Mouse (Mus musculus) heart, postnatal 4 days (tissue): ENCODE measurements at regions not wholly inside any gene's neighbourhood (a gene's known extent, or its start where the extent isn't known, plus 50 kb on each side); places are given as distances from the start of the nearest gene placed in this dataset.
A peak's percentile ranks its signal among the peaks of the same experiment; 100 is the strongest.

Experiments used
- DNase-seq: peaks from one replicate; pipeline ENCODE4 v3.0.0; 2021

GRCm38 (mm10) chr16:9354331-9355030 lies 524.6 kb downstream of the 1810013L24Rik start:
- DNase-seq, result no peak

GRCm38 (mm10) chr16:9358651-9359050 lies 528.8 kb downstream of the 1810013L24Rik start:
- DNase-seq, result no peak

DNA sequence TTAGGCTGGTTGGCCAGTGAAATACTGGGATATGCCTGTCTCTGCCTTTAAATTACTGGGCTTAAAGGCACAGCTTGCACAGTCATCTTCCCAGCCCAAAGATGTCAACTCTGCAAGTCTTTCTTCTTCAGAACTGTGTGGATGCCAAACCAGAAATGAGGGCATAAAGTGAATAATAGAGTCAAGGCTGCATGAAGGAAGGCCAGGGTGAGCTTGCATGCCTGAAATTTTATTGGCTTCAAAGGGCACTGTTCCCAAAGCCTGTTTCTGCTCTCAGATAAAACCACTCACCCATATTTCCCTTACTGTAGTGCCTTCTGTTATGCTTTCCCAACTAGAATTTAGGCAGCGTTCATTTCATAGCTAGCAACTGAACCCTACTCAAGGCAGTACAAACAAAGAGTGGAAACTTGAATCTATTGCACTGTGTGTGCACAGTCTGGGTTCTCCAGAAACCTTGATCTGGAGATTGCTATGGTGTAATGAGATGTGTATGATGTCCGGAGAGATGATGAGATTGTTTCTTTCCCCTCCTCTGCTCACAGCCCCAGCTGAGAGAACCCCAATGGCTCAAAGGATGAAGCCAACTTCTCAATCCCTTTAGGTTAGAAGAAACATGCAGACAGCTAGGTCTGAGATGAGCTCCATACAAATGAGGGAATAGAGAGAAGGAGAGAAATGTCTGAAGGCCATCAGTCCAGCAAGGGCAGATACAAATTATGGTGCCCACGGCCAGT lies 529.7 kb downstream of the 1810013L24Rik start:
- DNase-seq, result no peak

GRCm38 (mm10) chr16:9360741-9361255 lies 530.9 kb downstream of the 1810013L24Rik start:
- DNase-seq, result no peak

DNA sequence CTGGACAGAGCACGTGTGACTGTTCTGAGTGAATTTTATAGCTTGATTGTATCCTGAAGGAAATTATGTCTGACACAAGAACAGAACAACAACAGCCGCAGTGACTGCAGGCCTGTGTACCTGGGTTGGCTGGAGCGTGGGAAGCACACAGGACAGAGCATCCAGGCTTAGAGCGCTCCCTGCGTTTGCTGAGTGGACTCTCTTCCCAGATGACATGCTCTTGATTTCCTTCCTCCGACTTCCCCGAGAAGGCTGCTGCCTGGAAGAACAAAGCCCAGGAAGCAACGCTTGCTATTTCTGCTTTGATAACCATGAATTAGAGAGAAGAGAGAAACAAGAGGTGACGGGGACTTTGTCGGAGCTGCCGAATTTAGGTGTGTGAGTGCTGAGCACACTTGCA lies 532.2 kb downstream of the 1810013L24Rik start:
- DNase-seq, result peak; percentile 5

GRCm38 (mm10) chr16:9364105-9364504 lies 534.2 kb downstream of the 1810013L24Rik start:
- DNase-seq, result no peak

DNA sequence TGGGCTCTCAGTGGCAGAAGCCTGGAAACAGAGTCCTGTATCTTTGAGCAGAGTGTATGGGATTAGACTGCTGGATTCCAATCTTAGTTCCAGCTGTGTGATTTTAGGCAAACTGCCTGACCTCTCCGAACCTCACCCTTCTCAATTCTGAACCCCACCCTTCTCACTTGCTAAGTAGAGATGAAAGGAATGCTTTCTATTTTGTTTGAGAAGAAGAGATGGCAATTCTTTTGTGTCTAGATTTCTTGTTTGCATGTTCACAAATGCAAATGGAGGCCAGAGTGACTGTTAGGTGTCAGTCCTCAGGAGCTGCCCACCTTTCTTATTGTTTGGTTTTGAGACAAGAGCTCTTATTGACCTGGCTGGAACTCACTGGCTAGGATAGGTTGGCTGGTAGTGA lies 561.1 kb downstream of the 1810013L24Rik start:
- no peak for DNase-seq

DNA sequence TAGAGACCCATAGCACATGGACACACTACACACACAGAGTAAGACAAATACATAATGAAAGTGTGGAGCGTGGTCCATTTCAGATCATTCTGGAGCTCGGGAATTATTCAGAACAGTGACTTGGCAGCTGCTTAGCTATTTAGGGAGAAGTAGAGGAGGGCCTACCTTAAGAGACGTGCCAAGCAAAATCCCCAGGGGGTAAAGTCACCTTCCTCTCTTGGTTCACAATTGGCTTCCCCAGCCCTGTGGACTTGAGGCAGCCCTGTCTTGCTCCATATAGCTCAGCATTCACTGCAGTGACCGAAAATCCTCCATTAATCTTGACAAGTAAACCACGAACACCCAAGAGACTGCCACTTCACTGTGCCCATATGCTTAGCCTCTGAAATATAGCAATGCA lies 574.8 kb downstream of the 1810013L24Rik start:
- DNase-seq, result peak; percentile 18

- DNase-seq, result no peak
These were observed 578.3 kb downstream of the 1810013L24Rik start for GRCm38 (mm10) chr16:9408196-9408595.

GRCm38 (mm10) chr16:9430509-9430908 lies 564.9 kb downstream of the Grin2a start:
- DNase-seq, result no peak

DNA sequence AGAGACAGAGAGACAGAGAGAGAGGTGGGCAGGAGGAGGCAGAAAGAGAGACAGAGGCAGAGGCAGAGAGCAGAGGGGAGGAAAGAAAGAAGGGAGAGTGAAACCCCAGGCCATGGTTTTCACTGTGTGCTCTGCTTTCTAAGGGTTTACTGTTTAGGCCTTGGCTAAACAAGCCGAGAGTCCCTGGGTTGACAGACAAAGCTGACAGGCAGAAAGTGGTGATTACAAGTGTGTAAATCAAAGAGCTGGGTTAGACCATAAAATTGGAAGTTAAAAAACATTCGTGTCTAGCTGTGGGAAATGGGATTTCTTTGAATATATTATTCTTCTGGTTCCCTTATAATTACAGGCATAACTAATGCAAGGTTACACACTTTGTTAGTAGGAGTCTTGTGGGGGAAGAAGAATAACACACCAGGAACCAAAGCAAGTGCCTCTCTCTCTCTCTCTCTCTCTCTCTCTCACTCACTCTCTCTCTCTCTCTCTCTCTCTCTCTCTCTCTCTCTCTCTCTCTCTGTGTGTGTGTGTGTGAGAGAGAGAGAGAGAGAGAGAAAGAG lies 556.0 kb downstream of the Grin2a start:
- DNase-seq, result no peak

DNA sequence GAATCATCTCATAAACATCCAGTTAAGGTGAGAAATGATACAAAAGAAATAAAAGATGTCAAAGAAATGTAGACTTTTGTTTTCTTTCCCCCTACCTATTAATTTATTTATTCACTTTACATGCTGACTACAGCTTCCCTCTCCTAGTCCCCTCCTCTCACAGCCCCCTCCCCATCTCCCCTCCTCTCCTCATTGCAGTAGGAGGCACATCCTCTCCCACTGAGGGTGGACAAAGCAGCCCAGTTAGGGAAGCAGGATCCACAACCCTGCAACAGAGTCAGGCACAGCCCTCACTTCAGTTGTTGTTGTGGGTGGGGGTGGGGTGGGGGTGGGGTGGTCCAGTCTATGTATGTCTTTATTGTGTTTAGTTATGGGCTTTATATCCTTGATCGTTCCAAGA lies 555.5 kb downstream of the Grin2a start:
- no peak for DNase-seq

DNA sequence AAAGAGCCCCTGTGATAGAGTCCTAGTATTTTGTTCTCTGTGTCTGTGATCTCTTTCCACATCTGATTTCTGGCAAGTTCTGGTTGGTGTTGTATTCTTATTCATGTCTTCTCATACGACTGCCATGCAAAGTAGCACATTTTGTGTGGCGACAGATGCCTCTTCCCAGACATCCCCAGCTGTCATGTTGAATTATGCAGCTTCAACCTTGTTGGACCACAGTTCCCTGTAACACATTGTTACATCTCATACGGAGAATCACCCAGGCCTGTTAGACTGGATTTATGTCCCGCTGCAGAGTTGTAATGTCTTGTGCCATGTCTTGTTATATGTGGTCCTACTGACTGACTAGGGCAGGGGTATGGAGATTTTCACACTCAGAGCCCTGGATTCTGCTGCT lies 543.3 kb downstream of the Grin2a start:
- no peak for DNase-seq

DNA sequence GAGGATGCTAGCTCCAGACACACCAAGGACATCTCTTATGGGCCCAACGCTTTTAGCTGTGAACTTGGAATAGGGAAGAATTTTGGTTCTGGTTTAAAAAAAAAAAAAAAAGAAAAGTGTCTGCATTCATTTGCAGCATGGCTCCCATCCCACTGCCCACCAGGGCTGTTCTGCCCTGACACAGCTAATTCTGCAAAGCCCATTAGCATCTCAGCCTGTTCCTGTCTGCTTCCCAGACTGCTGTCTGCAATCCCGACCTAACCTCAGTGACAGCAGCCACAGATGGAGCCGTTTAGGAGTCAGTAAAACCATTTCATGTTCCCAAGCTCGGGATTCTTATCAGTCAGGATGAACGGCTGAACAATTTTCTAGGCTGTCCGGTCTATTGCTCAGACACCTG lies 537.8 kb downstream of the Grin2a start:
- DNase-seq, result no peak

DNA sequence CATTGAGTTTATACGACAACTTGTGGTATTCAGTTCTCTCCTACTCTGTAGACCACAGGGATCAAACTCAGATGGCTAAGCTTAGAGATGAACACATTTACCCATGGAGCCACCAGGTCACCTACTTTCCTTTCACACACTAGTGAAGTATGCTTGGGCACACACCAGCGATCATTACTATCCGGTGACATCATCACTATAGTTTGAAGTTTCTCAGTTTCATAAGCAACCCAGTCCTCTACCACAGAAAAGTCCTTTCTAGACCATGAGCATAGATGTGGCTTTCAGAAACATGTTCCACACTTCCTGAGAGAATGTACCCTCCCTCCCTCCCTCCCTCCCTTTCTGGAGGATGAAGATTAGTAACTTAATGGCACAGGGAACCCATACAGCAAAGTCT lies 532.9 kb downstream of the Grin2a start:
- DNase-seq, result no peak

DNA sequence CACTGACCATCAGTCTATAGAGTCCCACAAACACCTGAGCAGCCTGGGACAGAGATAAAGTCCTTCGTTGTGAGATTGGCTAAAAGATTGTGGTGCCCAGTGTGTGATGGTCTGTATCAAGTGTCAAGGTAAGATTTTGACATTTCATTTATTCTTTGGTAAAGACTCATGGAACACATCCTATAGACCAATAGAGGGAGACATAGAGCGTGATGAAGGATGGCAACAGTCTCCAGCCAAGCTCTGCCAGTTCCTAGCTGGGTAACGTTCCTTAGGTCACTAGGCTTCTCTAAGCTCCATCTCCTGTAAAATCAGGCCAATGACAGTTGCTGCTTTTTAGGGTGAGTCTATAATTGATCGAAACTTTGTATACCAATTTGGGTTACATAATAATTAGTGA lies 526.0 kb downstream of the Grin2a start:
- DNase-seq, result no peak

GRCm38 (mm10) chr16:9485291-9485690 lies 510.1 kb downstream of the Grin2a start:
- no peak for DNase-seq

DNA sequence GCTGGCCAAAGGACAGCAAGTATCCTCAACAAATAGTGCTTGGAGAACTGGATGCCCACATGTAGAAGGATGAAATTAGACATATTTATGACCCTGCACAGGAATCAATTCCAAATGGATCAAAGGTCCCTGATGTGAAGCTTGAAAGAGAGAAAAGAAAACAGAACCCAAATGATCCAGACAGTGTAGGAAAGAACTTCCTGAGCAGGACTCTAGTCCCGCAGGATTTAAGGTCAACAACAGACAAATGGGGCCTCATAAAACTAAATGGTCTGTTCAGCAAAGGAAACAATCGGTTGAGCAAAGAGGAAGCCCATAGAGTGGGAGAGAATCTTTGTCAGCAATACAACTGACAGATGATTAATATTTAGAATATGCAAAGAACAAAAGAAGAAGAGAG lies 497.1 kb downstream of the Grin2a start:
- DNase-seq, result no peak

GRCm38 (mm10) chr16:9501713-9502112 lies 493.6 kb downstream of the Grin2a start:
- DNase-seq, result peak; percentile 58

DNA sequence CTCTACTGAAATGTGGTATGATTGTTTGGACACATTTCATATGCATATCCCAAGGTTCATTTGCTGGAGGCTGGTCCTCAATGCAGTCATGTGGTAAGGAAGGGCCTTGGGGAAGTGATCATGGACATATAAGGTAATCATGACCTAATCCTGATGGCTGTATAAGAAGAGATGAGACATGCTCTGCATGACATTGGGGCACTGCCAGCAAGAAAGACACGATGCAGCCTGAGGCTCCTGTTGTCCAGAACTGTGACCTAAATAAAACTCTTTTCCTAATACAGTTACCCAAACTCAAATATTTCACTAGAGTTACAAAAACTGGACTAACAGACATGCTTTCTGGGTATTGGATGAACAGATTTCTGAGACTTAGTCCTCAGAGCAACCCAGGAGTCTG lies 485.7 kb downstream of the Grin2a start:
- no peak for DNase-seq

DNA sequence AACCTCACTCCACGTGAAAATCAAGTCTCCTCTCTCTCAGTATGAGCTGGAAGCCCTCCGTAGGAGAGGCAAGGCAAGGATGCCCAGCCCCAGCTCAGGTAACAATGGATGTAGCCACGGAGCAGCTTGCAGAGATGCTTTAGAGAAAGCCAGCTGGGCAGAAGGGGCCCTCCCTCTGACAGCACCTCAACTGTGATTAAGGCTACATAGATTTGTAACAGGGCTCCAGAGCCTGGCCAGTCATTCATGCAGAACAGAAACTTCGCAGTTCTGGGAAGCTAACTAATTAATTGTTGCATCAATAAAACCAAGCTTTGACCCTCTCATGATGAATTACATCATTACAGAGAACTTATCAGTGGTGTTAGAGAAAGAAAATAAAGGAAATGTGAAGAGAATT lies 480.8 kb downstream of the Grin2a start:
- no peak for DNase-seq
